Mouse (Mus musculus): Measurements from ENCODE around the gene Galntl6. TPM values are rescaled to one million over a fixed set of nuclear protein-coding genes. Genes with fewer than 3 reads are reported as not detected.

Galntl6 gene
- polyA plus RNA-seq, 1 experiment, result not detected

- no peak overlapping the region for H3K4me3 ChIP-seq (ENCODE audit: insufficient read depth, low read length)
- H3K4me1 ChIP-seq (ENCODE audit: control insufficient read depth, insufficient read depth, low read length), result no peaks in the 10 kb centered on the region
- TF ChIP-seq CTCF (IDR thresholded peaks at IDR 0.05; ENCODE audit: low read depth, low read length), result no peak
- TF ChIP-seq POLR2A (IDR thresholded peaks at IDR 0.05; ENCODE audit: borderline replicate concordance, low read depth, low read length), result no peak
- H3K27ac ChIP-seq (ENCODE audit: insufficient read depth, low read depth, low read length), result no peak overlapping the region
Measured at GRCm38 (mm10) chr8:57958121-57958901, 954.1 kb downstream of the Galntl6 start.

DNA sequence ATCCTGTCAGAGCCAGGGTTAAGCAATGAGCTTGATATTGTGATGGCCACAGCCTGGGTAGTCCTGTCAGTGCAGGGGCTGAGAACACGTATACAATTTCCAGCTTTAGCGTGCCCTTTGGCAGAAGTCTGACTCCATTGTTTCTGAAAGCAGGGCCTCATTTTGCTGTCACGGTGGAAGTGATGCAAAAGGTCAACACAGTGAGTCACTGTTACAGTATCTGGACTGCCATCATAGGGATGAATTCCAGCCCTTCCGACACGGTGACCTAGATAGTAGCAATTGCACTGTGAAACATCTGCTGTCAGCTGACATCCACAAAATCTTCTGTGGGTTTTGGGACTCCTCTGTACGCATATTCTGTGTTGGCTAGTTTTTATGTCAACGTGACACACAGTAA, 956.9 kb downstream of the Galntl6 start:
- TF ChIP-seq POLR2A (IDR thresholded peaks at IDR 0.05; ENCODE audit: borderline replicate concordance, low read depth, low read length) (no peak), CTCF (IDR thresholded peaks at IDR 0.05; ENCODE audit: low read depth, low read length) (no peak)
- no peak overlapping the region for H3K27ac ChIP-seq (ENCODE audit: insufficient read depth, low read depth, low read length)
- no peak overlapping the region for H3K4me3 ChIP-seq (ENCODE audit: insufficient read depth, low read length)
- H3K4me1 ChIP-seq (ENCODE audit: control insufficient read depth, insufficient read depth, low read length), result no peaks in the 10 kb centered on the region

DNA sequence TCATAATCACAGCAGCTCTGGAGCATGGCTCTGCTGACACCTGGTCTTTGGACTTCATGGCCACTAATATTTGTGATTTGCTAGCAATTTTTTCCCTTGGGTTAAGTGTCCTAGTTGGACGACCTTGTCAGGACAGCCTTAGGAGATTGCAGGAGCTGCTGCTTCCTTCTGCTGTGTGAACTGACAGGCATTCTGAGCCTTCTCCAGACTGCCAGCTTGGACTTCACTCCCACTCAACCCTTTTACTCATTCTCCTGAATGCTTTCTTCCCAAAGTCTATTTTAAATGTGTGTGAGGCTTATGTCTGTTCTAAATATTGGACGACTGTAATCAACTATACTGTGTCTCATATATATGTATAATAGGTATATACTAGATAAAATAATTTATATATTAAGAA, 971.3 kb downstream of the Galntl6 start:
- TF ChIP-seq CTCF (IDR thresholded peaks at IDR 0.05; ENCODE audit: low read depth, low read length) (no peak), POLR2A (IDR thresholded peaks at IDR 0.05; ENCODE audit: borderline replicate concordance, low read depth, low read length) (no peak)
- Histone ChIP-seq H3K27ac (ENCODE audit: insufficient read depth, low read depth, low read length) (no peak overlapping the region), H3K4me1 (ENCODE audit: control insufficient read depth, insufficient read depth, low read length) (no peaks in the 10 kb centered on the region), H3K4me3 (ENCODE audit: insufficient read depth, low read length) (no peak overlapping the region)

DNA sequence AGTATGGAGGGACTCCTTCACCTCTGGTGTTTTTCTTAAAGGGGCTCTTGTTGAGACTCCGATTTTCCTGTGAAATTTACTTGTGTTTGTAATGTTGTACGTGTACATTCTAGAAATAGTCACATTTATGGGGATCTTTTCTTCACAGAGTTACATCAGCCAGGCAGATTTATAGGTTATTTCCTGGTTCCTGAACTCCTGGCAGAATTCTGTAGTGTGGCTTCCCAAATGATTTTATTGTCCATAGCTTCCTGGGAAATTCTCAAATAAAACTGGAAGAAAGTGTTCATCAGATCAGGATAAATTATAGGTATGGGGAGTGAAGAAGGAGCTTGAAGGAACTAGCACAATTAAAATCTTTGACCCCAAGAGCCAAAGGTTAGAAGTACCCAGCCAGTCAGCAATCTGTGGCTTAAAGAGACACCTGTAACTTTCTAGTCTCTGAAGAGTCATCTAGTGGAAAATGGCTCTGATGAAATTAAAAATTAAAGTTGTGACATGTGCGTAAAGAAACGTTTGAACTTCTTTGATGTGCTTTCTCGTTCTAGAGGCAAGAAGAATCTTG, 972.5 kb downstream of the Galntl6 start:
- TF ChIP-seq POLR2A (IDR thresholded peaks at IDR 0.05; ENCODE audit: borderline replicate concordance, low read depth, low read length) (no peak), CTCF (IDR thresholded peaks at IDR 0.05; ENCODE audit: low read depth, low read length) (no peak)
- no peaks in the 10 kb centered on the region for H3K4me1 ChIP-seq (ENCODE audit: control insufficient read depth, insufficient read depth, low read length)
- no peak overlapping the region for H3K4me3 ChIP-seq (ENCODE audit: insufficient read depth, low read length)
- H3K27ac ChIP-seq (ENCODE audit: insufficient read depth, low read depth, low read length), result no peak overlapping the region

DNA sequence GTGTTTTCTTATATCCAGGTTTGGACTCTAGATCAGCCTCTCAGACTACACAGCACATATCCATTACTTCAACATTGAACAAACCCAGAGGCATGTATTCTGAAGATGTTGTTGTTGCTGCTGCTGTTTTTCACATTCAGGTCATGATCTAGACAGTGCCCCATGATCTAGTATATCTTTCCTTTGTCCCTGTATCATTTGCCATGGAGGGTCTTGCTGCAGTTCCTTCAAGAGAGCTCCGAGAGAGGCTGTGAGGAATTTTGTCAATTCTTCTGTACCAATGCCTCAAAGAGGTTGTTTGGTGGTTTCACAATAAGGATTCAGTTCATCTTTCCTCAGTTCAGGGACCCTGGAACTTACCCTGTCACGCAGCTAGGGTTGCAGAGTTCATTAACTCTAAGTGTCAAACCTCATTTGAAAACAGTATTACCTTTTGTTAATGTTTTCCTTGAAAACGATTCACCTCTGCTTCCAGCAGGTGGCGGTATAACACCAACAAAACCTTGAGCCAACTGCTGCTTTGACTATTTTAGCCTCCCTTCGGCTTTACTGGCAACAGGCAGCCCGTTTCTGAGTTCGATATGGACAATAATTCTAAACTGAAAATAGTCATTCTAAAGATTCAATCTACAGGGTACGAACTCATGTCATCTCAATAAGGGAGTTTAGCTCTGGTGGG, 973.1 kb downstream of the Galntl6 start:
- TF ChIP-seq CTCF (IDR thresholded peaks at IDR 0.05; ENCODE audit: low read depth, low read length) (no peak), POLR2A (IDR thresholded peaks at IDR 0.05; ENCODE audit: borderline replicate concordance, low read depth, low read length) (no peak)
- Histone ChIP-seq H3K27ac (ENCODE audit: insufficient read depth, low read depth, low read length) (no peak overlapping the region), H3K4me3 (ENCODE audit: insufficient read depth, low read length) (no peak overlapping the region), H3K4me1 (ENCODE audit: control insufficient read depth, insufficient read depth, low read length) (no peaks in the 10 kb centered on the region)

- H3K27ac ChIP-seq (ENCODE audit: insufficient read depth, low read depth, low read length), result no peak overlapping the region
- no peaks in the 10 kb centered on the region for H3K4me1 ChIP-seq (ENCODE audit: control insufficient read depth, insufficient read depth, low read length)
- TF ChIP-seq POLR2A (IDR thresholded peaks at IDR 0.05; ENCODE audit: borderline replicate concordance, low read depth, low read length), result no peak
- no peak for TF ChIP-seq CTCF (IDR thresholded peaks at IDR 0.05; ENCODE audit: low read depth, low read length)
- no peak overlapping the region for H3K4me3 ChIP-seq (ENCODE audit: insufficient read depth, low read length)
Measured at GRCm38 (mm10) chr8:57927074-57927473, 985.4 kb downstream of the Galntl6 start.

- TF ChIP-seq CTCF (IDR thresholded peaks at IDR 0.05; ENCODE audit: low read depth, low read length) (no peak), POLR2A (IDR thresholded peaks at IDR 0.05; ENCODE audit: borderline replicate concordance, low read depth, low read length) (no peak)
- Histone ChIP-seq H3K4me1 (ENCODE audit: control insufficient read depth, insufficient read depth, low read length) (no peaks in the 10 kb centered on the region), H3K27ac (ENCODE audit: insufficient read depth, low read depth, low read length) (no peak overlapping the region), H3K4me3 (ENCODE audit: insufficient read depth, low read length) (no peak overlapping the region)
Measured at GRCm38 (mm10) chr8:57923556-57923955, 988.9 kb downstream of the Galntl6 start.

- H3K27ac ChIP-seq (ENCODE audit: insufficient read depth, low read depth, low read length), result no peak overlapping the region
- no peak overlapping the region for H3K4me3 ChIP-seq (ENCODE audit: insufficient read depth, low read length)
- no peak for TF ChIP-seq POLR2A (IDR thresholded peaks at IDR 0.05; ENCODE audit: borderline replicate concordance, low read depth, low read length)
- no peak for TF ChIP-seq CTCF (IDR thresholded peaks at IDR 0.05; ENCODE audit: low read depth, low read length)
- no peaks in the 10 kb centered on the region for H3K4me1 ChIP-seq (ENCODE audit: control insufficient read depth, insufficient read depth, low read length)
Measured at GRCm38 (mm10) chr8:57923130-57923529, 989.3 kb downstream of the Galntl6 start.

DNA sequence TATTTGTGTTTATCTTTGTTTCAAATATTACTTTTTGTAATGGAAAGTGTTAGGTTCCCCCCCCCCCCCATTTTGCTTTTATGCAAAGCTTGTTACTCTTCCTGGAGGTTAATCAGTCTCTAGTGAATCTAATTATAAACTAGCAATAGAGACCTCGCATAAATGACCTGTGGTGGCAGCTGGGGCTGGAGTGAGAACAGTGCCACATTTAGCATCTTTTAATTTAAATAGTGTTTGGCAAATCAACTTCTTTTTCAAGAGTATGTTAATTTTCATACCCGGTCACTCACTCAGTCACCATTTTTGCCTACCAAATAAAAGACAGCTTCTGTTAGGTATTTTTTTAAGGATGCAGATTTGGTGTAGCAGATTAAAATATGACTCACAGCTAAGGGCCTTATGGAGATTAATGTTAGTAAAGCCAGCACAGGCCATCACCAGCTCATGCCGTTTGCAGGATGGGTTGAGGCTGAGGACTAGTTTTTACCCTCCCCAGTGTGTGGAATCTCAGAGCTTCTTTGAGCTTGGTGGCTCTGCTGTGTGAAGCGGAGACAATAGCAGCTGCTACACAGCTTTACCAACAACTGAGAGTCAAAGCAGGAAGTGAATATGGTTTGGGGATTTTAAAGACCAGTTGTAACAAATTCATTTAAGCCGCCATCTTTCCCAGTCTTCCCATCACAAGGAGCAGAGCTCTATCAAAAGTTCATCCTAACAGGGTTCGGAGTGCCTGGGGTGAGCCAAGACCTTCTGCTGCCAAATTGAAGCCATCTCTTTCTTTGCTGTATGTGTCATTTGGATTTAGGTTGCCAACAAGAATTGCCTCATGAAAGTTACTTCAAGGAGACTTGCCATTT, 990.0 kb downstream of the Galntl6 start:
- Histone ChIP-seq H3K27ac (ENCODE audit: insufficient read depth, low read depth, low read length) (no peak overlapping the region), H3K4me1 (ENCODE audit: control insufficient read depth, insufficient read depth, low read length) (no peaks in the 10 kb centered on the region), H3K4me3 (ENCODE audit: insufficient read depth, low read length) (no peak overlapping the region)
- TF ChIP-seq POLR2A (IDR thresholded peaks at IDR 0.05; ENCODE audit: borderline replicate concordance, low read depth, low read length), result no peak
- no peak for TF ChIP-seq CTCF (IDR thresholded peaks at IDR 0.05; ENCODE audit: low read depth, low read length)
